Mouse (Mus musculus): ENCODE results near the gene Nbeal2.

GRCm38 (mm10) chr9:110660856-110661612 lies 7.1 kb upstream of the Nbeal2 start:
- TF ChIP-seq CTCF (IDR thresholded peaks at IDR 0.05; ENCODE audit: low read depth, low read length) (no peak), POLR2A (IDR thresholded peaks at IDR 0.05; ENCODE audit: extremely low read depth, insufficient read depth, low read length) (no peak)
